Comparison of ENCODE assay signal across 8 mouse cellular contexts in the genomic region with DNA sequence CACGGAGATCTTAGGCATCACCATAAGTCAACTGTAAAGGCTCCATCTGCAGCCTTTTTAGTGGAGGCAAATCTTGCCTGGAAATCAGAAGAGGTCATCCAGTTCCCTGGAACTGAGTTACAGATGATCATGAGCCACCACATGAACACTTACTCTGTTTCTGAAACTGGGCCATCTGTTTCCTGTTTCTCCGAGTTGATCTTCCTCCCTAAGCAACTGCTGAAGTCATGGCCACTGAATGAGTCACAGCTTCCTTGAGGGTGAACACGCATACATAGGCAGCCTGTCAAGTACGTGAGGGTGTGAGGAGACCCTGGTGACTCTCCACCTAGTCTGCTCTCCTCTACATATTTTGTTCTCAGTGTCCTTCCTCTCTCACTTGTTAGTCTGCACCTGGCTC. TPM values are rescaled to one million over a fixed set of nuclear protein-coding genes. Genes with fewer than 3 reads are reported as not detected.
DNase-seq lines count a peak whose midpoint lies in the region; ATAC-seq and TF ChIP-seq lines count a peak whose summit lies in the region.

No protein-coding gene starts in this region.

- peak; percentile 7 for DNase-seq in ovary, adult 18-20 months (ENCODE audit: low spot score)
- no peak for DNase-seq in ovary, postnatal 10 days (ENCODE audit: low spot score)
- peak; percentile 27 for DNase-seq in embryo, embryonic 11 days
- peak; percentile 87 for DNase-seq in heart, postnatal 0 days (ENCODE audit: low spot score)
- peak; percentile 77 for DNase-seq in layer of hippocampus, adult 9-11 months
- peak; percentile 59 for DNase-seq in thymus, postnatal 14 days

- TF ChIP-seq CTCF in heart, postnatal 0 days (IDR thresholded peaks at IDR 0.05; ENCODE audit: low read depth) = no peak

- no peaks in the 10 kb centered on the region for H3K27me3 ChIP-seq in heart, postnatal 0 days (ENCODE audit: control insufficient read depth, insufficient read depth, low read length)
- no peaks in the 10 kb centered on the region for H3K27me3 ChIP-seq in megakaryocyte, embryonic 14.5 days (replicated peaks)
- no peaks in the 10 kb centered on the region for H3K27me3 ChIP-seq in forebrain, embryonic 12.5 days

- no peaks in the 10 kb centered on the region for H3K9me3 ChIP-seq in heart, postnatal 0 days (replicated peaks; ENCODE audit: control insufficient read depth, low read length)
- H3K9me3 ChIP-seq in megakaryocyte, embryonic 14.5 days = no peaks in the 10 kb centered on the region
- no peaks in the 10 kb centered on the region for H3K9me3 ChIP-seq in forebrain, embryonic 12.5 days

- H3K36me3 ChIP-seq in heart, postnatal 0 days (replicated peaks; ENCODE audit: control insufficient read depth, insufficient read depth, low read length) = no peaks in the 10 kb centered on the region
- no peaks in the 10 kb centered on the region for H3K36me3 ChIP-seq in megakaryocyte, embryonic 14.5 days (replicated peaks; ENCODE audit: low read length)
- no peaks in the 10 kb centered on the region for H3K36me3 ChIP-seq in forebrain, embryonic 12.5 days (replicated peaks)

- peak; percentile 78 for TF ChIP-seq EP300 in heart, postnatal 0 days (IDR thresholded peaks at IDR 0.05; ENCODE audit: low read depth)

- no peak overlapping the region for H3K4me3 ChIP-seq in heart, postnatal 0 days (ENCODE audit: low read depth, low read length)
- H3K4me3 ChIP-seq in megakaryocyte, embryonic 14.5 days (replicated peaks) = peak overlapping the region; percentile 76
- no peak overlapping the region for H3K4me3 ChIP-seq in forebrain, embryonic 12.5 days (replicated peaks)

- ATAC-seq in heart, postnatal 0 days (ENCODE audit: insufficient read depth, low read depth) = peak; percentile 87
- ATAC-seq in forebrain, embryonic 12.5 days (ENCODE audit: low FRiP score) = no peak

- H3K9ac ChIP-seq in heart, postnatal 0 days (replicated peaks; ENCODE audit: low read depth, low read length) = no peak overlapping the region
- H3K9ac ChIP-seq in forebrain, embryonic 12.5 days = no peak overlapping the region

- no peak overlapping the region for H3K4me2 ChIP-seq in heart, postnatal 0 days (ENCODE audit: low read depth, low read length)
- H3K4me2 ChIP-seq in forebrain, embryonic 12.5 days = no peak overlapping the region

- peak overlapping the region; percentile 67 for H3K27ac ChIP-seq in heart, postnatal 0 days (ENCODE audit: low read depth)
- no peak overlapping the region for H3K27ac ChIP-seq in forebrain, embryonic 12.5 days

- 22% methylated on average over 4 of the region's 4 CpGs for WGBS in heart, postnatal 0 days
- 86% methylated on average over 4 of the region's 4 CpGs for WGBS in forebrain, embryonic 12.5 days

- H3K4me1 ChIP-seq in heart, postnatal 0 days (ENCODE audit: control insufficient read depth, insufficient read depth) = peaks cover 23% of the 10 kb centered on the region
- peaks cover 58% of the 10 kb centered on the region for H3K4me1 ChIP-seq in megakaryocyte, embryonic 14.5 days
- no peaks in the 10 kb centered on the region for H3K4me1 ChIP-seq in forebrain, embryonic 12.5 days

RNA-seq across cellular contexts. Expression of a gene that starts 41.4 kb away (rescaled TPM):
- 17.6 and 23.1 TPM in 2 replicates for total RNA-seq in heart, postnatal 0 days (2014; rRNA removed; ENCODE audit: low replicate concordance)
- 3.3 and 3.5 TPM in 2 replicates for polyA plus RNA-seq in heart, postnatal 0 days (2015; fragmentation: Nextera tagmentation; extraction: Ambion mirVana)
- polyA plus RNA-seq in megakaryocyte, embryonic 14.5 days (2012; ENCODE audit: insufficient read depth, low replicate concordance) = 17.7 and 37.5 TPM in 2 replicates
- polyA plus RNA-seq in forebrain, embryonic 12.5 days (2016; fragmentation: Nextera tagmentation; extraction: Ambion mirVana) = 1.8 and 1.9 TPM in 2 replicates
